Mouse (Mus musculus) activated CD4-positive, CD25-positive, alpha-beta regulatory T cell (primary cell): ENCODE measurements around the gene Ube2z. TPM values are rescaled to one million over a fixed set of nuclear protein-coding genes. Genes with fewer than 3 reads are reported as not detected.

Source experiments
- polyA plus RNA-seq, 2 experiments: library from polyadenylated mRNA; unstranded; fragments of 100-300 nt; shearing (Covaris generic); gene quantifications; one replicate each; pipeline ENCODE4 v1.2.1; 2017

Ube2z gene
- 10 to 100 TPM; 38.1 to 46.2 TPM for polyA plus RNA-seq

DNA sequence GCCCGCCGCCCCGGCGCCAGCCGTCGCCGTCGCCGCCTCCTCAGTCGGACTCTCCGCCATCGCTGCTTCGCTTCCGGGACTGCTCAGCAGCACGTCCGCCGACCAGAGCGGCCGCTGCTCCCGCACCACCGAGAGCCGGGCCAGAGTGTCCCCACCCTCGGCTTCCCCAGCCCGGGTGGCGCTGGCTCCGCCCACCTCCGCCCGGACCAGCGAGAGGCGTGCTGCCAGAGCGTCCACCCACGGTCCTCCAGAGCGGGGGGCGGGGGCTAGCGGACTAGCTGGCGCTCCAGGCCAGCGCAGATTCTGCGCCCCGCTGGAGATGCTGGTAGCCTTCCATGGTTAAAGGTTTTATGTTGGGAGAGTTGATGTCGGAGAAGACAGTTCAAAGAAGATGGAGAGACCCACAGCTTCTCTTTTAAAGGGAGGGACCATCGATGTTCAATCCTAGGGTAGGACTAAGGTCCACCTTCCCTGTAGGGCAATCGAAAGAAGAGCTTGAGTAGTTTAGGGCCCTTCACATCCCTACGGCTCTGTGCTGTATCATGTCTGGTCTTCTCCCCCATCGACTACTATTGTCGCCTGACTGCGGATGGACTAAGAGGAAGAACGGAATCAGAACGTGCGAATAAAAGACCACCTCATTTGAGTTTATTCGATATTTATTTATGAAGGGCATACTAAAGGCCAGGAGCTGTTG lies at the start of gene Ube2z:
Ube2z (minus strand) TSS at position 174 of the 697 bp plus-strand sequence.

DNA sequence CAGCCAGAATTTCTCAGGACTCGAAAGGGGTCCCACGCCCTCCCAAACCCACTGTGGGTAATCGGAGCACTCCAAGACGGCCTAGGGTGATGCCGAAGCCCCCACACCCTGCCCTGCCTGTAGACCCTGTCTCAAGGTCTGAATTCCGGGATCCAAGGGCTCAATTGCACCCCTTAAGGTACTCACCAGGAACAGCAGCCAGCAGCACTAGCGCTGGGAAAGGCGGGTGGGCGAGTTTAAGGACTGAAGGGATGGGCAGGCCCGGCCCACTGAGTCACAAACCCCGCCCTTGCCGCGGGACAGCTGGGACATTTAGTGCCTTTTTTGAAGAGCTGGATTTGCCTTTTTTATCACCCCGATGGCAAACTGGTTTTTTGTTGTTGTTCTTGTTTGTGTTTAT lies 46.6 kb upstream of the Ube2z start, which contains the start of gene Calcoco2:
Calcoco2 (minus strand) TSS at position 214 of the 400 bp plus-strand sequence.

DNA sequence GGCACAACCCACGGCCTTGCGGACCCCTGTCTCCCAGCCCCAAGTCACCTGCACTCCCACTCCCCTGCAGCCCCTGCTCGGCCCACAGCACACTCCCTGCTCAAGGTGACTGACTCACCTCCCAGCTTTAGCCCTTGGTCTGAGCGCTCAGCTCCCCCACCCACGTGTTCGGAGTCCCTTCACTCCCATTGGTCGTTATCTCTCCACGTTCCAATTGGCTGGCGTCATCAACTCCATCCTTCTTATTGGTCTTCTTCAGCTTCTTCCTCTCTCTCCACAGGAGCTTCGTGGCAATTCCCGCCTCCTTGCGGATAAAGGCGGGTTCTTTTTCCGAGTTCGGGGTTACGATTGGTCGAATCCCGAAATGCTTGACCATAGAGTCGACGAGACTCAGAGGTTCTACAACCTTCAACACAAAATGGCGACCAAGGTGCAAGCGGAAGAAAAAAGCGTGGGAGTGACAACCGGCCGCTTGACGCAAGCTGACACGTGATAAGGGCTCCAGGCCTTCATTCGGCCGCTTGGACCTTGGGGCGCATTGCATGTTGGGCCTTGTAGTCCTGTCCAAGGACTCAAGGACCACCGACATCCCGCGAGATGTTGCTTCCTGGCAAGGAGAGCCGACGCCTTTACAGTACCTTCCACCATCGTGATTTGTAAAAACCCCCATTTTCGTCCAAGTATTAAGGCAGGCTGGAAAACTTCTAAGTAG lies 10.5 kb upstream of the Ube2z start, which contains the start of gene Atp5g1:
Atp5g1 (minus strand) TSS at position 162 of the 712 bp plus-strand sequence.

DNA sequence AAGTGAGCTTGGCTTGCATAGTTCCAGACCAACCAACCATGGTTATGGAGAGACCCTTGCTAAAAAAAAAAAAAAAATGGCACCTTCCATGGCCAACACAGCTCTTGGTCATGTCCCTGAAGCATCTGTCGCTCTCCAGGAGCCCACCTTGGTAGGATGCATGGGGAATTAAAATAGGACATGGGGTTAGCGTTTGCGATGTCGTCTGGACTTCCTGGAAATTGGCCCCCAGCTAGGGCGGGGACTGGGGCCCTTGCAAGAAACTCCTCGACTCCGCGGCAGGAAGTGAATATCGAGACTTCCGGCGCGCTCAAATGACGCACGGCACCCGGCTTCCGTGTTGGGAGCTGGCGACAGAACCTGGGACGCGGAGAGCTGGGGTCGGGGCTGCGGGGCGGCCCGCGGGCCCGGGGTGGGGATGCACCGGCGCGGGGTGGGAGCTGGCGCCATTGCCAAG lies 30.6 kb downstream of the Ube2z start, which contains the start of gene Snf8:
Snf8 (plus strand) TSS at position 290 of the 457 bp plus-strand sequence.

DNA sequence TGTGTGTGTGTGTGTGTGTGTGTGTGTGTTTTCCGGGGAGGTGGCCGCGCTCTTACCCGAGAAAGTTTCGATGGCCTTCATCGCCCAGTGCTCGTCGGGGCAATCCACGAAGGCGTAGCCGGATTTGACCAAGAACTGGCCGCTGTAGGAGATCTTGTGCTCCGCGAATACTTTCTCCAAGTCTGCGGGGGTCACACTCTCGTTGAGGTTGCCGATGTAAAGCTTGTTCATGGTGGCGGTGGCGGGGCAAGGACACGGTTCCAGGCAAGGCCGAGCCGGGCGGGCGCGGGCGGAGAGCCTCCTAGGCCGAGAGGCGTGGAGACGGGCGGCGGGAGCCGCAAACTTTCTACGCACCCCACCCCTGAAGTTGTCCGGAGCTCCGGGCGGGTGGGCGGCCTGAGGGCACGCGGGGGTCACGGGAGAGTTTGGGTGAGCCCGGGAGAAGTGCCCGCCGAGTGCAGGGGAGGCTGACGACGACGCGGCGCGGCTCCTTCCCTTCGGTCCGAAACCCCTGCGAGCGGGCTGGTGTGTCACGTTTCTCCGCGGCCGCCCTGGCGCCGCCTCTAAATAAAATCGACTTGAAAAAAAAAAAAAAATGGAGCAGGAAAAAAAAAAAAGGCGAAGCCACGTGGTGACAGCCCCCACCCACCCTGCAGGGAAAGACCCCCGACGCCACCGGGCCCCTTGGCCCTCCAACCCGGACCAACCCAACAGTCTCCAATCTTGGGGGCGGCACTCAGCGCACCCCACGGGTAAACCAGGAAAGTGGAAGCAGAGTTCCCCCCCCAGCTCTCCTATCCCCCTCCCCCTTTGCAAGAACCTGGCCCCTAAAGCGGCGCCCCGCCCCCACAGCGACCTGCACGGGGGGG lies 59.6 kb downstream of the Ube2z start, which contains the start of gene Igf2bp1:
Igf2bp1 (minus strand) TSS at position 538 of the 869 bp plus-strand sequence.

Other genes starting within 250 kb of the Ube2z start
- gene Phospho1, start 240.9 kb downstream of the Ube2z start, polyA plus RNA-seq = not detected
- gene Gngt2, start 228.2 kb downstream of the Ube2z start, polyA plus RNA-seq = 10 to 100 TPM; 42.0 to 50.9 TPM
- gene Abi3, start 222.9 kb downstream of the Ube2z start, polyA plus RNA-seq = 10 to 100 TPM; 52.5 to 78.8 TPM
- under 1 TPM in 1 of 2 experiments, not detected in 1; 0.23 TPM for gene B4galnt2, start 150.5 kb downstream of the Ube2z start, polyA plus RNA-seq
- under 1 TPM in 1 of 2 experiments, not detected in 1; 0.45 TPM for gene Igf2bp1, start 59.4 kb downstream of the Ube2z start, polyA plus RNA-seq
- not detected for gene Gip, start 40.8 kb downstream of the Ube2z start, polyA plus RNA-seq
- 100 to 1,000 TPM in 1 of 2 experiments, 10 to 100 TPM in 1; 98.0 to 107 TPM for gene Snf8, start 30.5 kb downstream of the Ube2z start, polyA plus RNA-seq
- 100 to 1,000 TPM; 337 to 446 TPM for gene Atp5g1, start 10.3 kb upstream of the Ube2z start, polyA plus RNA-seq
- under 1 TPM in 1 of 2 experiments, not detected in 1; 0.22 TPM for gene Calcoco2, start 46.6 kb upstream of the Ube2z start, polyA plus RNA-seq
- gene Ttll6, start 68.4 kb upstream of the Ube2z start, polyA plus RNA-seq = under 1 TPM in 1 of 2 experiments, not detected in 1; 0.05 TPM
- gene Hoxb13, start 128.9 kb upstream of the Ube2z start, polyA plus RNA-seq = under 1 TPM in 1 of 2 experiments, not detected in 1; 0.14 TPM
- gene Hoxb9, start 206.1 kb upstream of the Ube2z start, polyA plus RNA-seq = not detected
- not detected for gene Hoxb8, start 216.5 kb upstream of the Ube2z start, polyA plus RNA-seq
- not detected for gene Hoxb7, start 221.2 kb upstream of the Ube2z start, polyA plus RNA-seq
- gene Hoxb6, start 227.1 kb upstream of the Ube2z start, polyA plus RNA-seq = under 1 TPM in 1 of 2 experiments, not detected in 1; 0.31 TPM
- under 1 TPM in 1 of 2 experiments, not detected in 1; 0.63 TPM for gene Hoxb5, start 237.9 kb upstream of the Ube2z start, polyA plus RNA-seq